Mouse (Mus musculus): ENCODE measurements around the gene BC005624.

DNA sequence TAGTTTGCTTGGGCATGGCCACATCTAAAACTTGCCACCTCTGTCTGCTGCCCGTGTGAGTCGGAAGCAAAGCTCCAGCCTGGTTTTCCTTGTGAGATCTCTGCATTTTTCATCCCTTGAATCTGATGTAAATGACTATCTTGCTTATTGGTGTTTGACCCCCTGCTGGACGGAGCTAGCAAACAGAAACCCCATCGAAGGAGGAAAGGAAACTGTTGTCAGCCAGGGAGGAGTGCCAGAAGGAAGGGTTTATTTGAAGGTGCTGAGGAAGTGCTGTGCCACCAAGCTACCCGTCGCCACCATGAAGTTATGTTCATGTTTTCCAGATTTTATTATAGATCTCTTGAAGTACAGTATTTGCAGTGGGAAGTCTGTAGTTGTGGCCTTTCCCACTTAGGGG, 27.2 kb downstream of the BC005624 start:
- TF ChIP-seq CTCF (IDR thresholded peaks at IDR 0.05; ENCODE audit: insufficient read depth, low read depth, low read length) (no peak), POLR2A (IDR thresholded peaks at IDR 0.05; ENCODE audit: insufficient read depth, low read depth, low read length) (no peak)

All from olfactory bulb, adult 2 months (tissue).